Mouse (Mus musculus): ENCODE measurements at regions not wholly inside any gene's neighbourhood (a gene's known extent, or its start where the extent isn't known, plus 50 kb on each side); places are given as distances from the start of the nearest gene placed in this dataset.

DNA sequence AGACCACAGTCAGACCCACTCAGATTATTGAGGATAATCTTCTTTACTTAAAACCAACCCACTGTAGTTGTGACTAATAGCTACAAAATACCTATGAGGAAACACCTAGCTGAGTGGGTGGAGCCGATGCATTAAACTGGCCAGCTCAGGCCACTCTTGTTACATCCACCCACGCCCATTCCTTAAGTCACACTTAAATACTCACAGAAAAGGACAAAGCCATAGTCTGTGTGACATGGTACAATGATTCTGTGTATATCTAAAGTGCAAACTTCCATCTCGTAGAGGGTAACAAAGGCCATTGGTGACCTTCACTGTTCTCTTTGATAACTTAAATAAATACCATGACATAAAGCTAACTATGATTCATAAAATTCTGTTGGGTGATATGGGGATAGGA, 103.7 kb upstream of the Arhgap5 start:
- DNase-seq (ENCODE audit: low spot score in 2 of 2) = no peak

DNA sequence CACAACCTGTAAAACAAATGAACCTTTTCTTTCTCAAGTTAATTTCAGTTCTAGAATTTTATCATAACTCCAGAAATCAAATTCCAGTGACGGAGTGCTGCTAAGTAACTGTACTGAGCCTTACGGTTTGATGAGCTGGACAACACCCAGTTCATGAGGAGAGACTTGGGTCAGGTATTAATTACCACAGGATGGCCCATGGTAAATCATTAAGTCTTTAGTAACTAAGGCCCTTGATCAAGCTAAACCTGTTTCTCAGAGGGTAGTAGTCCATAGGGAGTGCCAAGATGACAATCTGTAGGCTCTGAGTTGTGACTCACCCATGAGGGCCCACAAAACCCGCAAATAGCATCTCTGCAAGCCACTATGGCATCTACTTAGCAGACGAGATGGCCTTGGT, 101.1 kb upstream of the Arhgap5 start:
- DNase-seq (ENCODE audit: low spot score in 2 of 2) = no peak

DNA sequence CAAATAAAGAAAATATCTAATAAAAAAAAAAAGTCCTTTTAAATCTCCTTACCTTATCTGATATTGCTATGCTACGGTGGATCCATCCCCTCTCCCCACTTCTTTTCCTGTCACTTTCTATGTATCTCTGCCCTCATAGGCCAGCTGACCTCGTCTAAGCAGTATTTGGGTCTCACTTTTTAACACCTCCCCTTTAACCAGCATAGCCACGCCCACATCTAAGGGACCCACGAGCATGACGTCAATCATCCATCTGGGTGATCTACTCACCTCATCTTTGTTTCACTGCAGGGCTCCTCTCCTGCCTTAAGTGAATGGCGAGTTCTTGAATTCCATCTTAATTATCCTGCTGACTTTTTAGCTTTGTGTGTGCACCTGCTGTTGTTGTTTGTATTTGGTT, 97.4 kb upstream of the Arhgap5 start:
- no peak for DNase-seq (ENCODE audit: low spot score in 2 of 2)

DNA sequence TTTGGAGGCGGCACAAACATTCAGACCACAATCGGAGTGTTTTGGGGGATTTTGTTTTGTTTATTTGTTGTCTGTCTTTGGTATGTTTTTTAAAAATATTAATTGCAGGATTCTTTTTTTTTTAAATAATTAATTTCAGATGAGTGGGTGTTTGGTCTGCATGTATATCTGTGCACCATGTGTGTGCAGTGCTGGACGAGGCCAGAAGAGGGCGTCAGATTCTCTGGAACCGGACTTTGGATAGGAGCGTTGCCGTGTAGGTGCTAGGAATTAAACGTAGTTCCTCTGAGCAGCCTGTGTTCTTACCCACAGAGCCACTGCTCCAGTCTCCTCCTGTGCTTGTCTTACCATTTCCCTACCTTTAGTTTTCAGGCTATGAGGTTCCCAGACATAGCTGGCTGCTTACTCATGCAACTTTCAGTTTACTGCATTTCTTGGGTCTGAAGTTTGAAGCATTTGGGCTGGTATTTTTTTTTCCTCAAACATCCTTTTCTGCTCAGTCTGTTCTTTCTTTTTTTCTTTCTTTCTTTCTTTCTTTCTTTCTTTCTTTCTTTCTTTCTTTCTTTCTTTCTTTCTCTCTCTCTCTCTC, 95.4 kb upstream of the Arhgap5 start:
- DNase-seq (ENCODE audit: low spot score in 2 of 2) = no peak

DNA sequence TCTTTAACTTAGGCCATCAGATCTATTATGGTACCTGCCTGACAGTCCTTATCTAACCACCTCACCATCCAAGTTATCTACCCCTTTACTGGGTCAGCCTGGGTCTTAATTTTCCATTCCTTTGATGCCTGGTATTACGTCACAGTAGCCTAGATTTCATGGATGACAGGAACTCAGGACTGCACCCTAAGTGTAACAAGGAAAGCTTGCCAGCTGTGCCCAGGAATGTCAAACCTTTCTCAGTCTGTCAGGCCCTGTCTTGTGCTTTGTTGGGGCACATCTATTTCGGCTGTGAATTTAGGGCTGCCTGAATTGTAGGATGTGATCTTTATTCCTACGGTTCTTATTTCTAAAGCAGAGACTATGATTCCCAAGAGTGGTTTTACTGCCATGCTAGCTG, 94.6 kb upstream of the Arhgap5 start:
- DNase-seq (ENCODE audit: low spot score in 2 of 2) = no peak

DNA sequence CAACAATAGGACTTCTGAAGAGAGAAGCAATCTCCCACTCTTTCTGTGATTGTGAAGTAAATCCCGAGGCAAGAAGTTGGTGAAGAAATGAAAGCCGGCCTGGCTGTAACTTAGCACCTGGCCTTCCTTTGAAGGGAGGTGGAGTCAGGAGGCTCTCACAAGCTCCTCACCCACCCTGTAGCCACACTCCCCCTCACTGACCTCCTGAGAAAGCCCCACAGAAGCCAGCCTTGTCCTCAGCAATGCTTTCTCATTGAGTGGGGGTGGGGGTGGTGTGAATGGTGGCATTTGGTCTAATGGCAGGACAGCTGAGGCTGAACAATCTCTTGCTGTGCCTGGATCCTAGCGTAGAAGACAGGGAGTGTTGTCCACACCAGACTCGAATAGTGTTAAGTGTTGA, 91.6 kb upstream of the Arhgap5 start:
- no peak for DNase-seq (ENCODE audit: low spot score in 2 of 2)

DNA sequence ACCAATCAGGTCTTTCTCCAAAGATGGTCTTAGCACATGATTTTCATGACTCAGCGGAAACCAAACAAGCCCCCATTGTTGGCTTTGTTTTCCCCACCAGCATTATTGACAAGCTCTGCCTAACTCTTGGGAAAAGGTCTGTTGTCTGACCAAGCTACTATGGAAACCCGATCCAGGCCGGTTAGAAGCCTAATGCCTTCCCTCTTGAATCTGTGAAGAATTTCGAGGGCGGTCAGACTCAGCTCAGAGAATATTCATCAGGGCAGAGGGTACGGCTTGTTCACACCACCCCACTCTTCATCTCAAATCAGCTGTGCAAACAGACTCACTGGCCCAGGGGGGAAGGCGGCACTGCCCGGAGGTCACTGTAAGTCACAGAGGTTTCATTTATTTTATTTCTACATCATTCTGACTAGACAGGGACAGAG, 90.7 kb upstream of the Arhgap5 start:
- DNase-seq (ENCODE audit: low spot score in 2 of 2) = no peak

DNA sequence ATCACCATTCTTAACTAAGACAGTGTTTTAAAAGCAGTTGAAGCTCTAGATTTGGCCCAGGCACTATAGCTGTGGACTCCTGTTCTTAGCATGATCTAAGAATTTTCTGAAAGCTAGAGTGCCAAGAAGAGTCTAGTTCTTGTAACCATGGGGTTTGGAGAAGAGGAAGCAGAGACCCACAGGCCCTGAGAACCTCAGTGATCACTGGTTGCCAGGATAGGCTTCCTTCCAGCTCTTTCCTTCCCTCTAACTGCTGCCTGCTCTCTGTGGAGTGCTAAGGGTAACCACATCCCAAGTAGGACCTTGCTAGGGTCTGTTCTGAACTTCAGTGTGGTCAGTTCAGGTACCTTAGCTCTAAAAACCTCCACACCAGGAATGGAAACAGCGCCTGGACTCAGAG, 81.0 kb upstream of the Arhgap5 start:
- DNase-seq (ENCODE audit: low spot score in 2 of 2) = no peak

DNA sequence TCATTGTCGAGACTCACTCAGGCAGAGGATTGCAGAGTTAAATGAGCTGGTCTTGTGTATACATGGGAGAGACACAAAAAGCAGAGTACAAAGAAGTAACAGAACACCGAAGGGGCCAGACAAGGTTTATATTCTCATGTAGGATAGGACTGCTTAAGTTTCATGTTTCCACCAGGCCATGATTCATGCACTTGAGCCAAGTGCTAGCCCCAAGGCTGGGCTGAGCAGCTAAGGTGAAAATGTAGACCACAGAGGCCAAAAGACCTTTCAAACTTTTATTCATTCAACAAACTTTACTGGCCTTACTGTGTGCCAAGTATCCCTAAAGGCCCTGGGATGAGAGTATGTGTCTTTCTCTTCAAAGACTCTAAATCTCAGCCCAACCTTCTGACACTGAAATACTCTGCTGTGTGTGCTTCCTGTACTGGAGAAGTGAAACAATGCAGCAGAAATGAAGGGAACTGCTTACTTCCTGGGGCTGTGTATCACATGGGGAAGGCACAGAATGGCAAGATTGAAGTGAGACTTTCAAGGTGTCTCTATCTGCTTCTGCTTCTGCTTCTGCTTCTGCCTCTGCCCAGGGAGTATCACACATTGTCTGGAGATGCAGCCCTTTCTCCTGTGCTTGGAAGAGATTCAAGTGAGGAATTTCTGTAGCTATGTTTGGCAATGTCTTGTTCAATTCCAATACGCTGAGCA, 79.3 kb upstream of the Arhgap5 start:
- DNase-seq (ENCODE audit: low spot score in 2 of 2) = no peak

DNA sequence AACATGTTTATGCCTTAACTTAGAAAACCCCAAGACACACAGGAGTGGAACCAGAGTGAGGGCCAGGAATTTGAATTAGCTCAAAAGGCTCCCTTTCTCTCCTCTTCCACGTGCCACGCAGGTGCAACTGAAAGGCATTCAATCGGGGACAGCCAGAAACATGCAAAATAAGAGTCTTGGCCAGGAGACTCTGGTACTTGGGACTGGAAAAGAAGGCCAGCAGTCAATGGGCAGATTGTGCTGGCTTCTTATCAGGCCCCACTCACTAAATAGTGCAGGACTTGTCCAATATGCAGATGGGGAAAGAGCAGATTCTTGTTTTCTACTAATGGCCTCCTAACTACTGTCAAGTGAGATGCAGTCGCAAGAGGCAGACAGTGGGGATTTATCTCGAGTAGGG, 73.8 kb upstream of the Arhgap5 start:
- no peak for DNase-seq (ENCODE audit: low spot score in 2 of 2)

DNA sequence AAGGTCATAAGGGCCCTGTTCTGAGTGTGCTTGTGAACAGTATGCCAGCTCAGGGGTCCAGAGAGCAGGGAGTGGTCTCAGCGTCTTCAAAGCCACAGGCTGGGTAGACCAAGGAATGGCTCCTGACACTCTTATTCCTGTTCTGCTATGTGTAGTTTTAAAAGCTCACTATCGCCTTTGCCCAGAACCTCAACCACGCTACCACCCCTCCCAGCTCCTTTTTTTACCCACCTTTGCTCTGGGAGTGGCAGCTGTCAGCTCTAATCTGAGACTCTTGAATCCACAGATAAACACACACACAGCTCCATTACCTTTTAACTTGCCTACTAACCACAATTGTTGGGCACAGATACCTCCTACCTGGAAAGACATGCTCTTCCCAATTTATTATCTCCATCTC, 71.8 kb upstream of the Arhgap5 start:
- DNase-seq (ENCODE audit: low spot score in 2 of 2) = no peak

DNA sequence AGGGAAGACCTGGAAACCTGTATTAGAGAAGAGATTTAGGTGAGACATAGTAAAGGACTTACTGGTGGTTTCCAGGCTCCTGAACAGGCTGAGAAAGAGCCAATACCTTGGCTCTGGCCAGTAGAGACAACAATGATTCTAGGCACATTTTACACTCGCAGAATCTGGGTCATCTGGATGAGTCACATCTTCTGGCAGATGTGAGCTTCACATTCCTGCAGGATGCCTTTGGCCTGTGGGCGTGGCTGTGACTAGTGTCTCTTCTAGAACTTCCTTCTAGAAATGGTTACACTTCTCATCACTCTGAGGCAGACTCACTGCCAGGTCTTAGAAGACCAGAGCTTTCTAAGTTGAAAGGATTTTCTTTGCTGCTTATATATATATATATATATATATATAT, 69.8 kb upstream of the Arhgap5 start:
- DNase-seq (ENCODE audit: low spot score in 2 of 2) = no peak

DNA sequence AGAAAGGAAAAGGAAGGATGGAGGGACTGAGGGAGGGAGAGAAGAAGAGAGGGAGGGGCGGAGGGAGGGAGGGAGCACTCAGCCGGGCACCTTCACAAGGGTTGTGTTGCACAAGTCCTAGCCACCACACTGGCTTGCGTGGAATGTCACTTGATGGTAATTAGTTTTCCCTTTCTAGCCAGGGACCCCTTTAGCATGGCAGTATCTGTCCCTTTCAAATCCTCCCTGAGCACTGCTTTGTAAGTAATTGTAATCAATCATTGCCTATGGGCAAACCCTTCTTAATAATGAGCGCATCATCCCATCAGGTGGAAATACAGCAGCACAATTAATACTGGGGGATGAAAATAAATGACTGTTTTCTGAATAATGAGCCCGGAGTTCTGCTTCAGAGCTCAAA, 68.5 kb upstream of the Arhgap5 start:
- DNase-seq (ENCODE audit: low spot score in 2 of 2) = no peak

DNA sequence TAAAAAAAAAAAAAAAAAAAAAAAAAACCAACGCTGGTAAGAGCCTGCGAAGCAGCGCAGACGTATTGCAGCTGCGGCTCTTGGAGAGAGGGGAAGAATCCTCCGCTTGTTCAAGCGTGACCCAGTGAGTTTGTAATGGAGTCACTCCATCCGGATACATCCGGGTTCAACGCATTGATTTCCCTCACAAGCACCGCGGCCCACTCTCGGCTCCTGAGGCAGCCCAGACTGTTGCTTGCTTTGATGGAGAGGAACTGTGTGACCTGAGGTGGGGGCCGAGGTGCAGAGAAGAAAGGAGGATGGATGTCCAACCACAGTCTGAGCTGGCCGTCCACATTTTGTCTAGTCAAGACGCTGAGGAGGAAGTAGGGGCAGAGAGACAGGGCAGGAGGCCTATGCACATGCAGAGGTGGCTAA, 68.0 kb upstream of the Arhgap5 start:
- no peak for DNase-seq (ENCODE audit: low spot score in 2 of 2)

DNA sequence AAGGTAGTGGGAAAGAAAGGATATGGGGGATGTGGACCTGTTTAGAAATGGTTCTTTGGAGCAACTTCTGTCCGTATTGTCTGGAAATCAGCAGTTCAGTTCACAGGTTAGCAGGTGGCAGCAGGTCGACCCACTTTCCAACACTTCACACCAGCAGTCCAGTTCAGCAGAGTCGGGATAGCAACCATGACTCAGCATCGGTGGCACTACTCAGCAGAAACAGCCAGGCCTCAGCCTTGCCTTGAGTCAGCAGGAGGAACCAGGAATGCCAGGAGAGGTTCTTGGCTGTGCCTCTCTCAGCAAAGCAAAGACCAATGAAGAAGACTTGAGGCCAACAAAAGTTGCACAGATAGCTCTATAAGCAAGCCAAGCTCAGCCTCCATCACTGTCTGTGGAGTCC, 66.8 kb upstream of the Arhgap5 start:
- no peak for DNase-seq (ENCODE audit: low spot score in 2 of 2)

DNA sequence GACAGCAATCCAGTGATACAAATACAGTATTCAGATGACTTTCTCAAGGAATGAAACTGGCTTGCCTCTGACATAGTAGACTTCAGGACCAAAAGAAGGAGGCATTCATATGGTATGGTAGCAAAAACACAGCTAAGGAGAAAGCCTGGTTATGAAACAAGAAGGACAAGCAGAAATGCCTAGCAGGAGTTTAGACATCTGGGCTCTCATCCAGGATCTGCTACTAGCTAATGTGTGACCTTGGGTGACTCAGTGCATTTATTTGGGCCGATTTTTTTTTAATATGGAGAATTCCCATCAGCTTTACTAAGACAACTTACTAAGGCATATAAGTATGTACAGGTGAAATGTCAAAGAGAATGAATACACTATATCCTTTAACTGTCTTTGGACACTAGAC, 64.5 kb upstream of the Arhgap5 start:
- DNase-seq (ENCODE audit: low spot score in 2 of 2) = no peak

DNA sequence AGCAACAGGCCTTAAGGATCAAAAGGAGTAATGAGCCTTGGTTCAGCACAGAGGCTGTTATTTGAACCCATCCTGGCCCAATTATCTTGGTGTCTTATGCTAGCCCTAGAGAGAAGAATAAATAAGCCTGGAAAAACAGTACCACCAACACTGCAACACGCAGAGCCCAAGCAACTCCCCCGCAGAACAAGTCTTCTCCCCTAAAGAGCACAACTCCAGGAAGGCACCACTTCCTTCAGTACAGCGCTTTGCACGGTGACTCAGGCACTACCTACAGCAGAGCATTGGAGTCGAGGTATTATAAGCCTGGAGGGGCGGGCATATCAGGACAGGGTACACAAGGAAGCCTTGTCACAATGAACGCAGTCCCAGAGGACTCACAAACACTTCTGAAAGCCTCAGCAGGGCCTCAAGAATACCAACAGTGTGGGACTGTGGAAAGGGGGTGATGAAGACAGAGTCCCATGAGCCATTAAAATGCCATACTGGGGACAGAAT, 62.9 kb upstream of the Arhgap5 start:
- DNase-seq (ENCODE audit: low spot score in 2 of 2) = no peak

DNA sequence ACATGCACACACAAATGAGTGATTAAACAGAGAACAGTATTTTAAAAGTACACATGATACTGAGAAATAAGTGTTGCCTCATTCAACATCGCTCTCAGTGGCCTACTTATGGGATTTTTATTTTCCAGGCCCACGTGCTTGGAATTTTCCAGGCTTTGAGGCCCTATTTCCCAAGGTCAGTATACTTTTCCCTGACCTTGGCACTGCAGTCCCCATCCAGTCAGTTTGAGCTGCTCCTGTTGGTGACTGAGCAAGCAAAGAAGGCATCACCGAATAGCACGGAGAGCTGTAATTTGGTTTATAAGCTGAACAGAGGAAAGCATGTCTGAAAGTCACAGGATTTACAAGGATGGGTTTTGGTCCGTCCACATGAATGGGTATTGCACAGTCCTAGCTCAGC, 61.4 kb upstream of the Arhgap5 start:
- DNase-seq (ENCODE audit: low spot score in 2 of 2) = no peak

DNA sequence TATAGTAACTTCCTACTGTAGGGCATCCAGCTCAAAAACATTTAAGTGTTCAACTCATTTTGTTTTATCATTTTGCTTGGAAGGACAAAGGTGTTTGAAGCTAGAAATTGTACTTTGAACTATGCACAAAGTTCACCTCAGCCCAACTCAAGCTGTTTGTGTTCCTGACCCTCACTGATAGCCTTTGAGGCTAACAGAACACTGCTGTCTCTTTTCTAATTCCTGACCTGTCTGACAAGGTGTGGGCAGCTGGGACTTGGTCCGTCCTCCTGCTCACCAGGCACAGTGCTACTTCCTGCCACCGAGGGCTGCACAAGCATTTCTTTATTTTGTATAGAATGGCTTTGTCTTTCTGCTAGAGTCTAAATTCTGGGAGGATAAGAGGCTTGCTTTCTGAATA, 58.0 kb upstream of the Arhgap5 start:
- DNase-seq (ENCODE audit: low spot score in 2 of 2) = no peak

DNA sequence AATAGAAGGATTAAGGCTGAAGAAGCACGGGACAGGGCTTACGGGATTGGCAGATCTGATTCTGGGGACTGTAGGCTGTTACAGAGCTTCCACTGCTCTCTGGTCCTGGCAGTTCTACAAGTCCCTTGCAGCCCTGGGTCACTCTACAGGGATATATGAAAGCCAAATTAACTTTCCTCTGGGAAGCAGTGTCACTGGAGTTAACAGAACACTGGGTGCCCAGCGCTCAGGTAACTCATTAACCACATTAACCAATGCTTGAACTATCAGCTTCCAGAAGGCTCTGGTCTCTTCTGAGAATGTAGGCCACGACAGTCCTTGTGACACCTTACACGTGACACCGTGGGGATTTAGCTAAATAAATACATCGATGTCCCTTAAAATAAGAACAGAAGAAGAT, 57.3 kb upstream of the Arhgap5 start:
- no peak for DNase-seq (ENCODE audit: low spot score in 2 of 2)

DNA sequence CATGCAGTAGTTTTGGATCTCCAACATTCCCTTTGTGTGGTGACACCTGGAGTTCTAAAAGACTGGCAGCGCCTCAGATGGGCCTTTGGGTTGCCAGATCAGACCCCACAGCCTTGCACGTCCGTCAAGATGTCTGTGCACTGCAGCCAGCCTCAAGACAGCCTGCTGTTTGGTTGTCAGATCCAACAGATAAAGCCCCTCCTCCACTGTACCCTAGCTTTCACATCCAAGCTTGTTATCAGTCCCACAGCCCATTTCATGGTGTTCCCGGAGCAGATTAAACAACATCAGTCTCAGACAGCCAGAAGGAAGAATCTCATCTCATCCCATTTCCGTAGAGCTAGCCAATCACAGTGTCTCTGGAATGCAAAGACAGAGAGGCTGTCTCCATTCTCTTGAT, 56.3 kb upstream of the Arhgap5 start:
- DNase-seq (ENCODE audit: low spot score in 2 of 2) = no peak

DNA sequence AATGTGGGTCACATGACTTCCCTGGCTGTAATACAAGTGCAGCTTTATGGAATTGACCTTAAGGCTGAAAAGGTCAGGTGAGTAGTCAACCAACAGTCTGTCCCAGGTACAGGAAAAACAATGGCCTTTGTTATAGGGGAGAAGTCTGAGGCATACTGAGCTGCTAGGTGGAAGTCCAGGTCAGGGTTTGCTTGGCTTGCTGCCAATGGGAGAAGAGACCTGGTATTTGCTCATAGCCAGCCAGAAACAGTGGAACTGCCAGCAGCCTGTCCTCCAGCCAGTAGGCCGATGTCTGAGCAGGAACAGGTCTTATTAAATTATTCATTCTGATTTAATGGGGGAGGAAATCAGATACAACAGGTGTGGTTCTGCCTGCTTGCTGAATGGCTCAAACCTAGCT, 55.6 kb upstream of the Arhgap5 start:
- DNase-seq (ENCODE audit: low spot score in 2 of 2) = no peak

DNA sequence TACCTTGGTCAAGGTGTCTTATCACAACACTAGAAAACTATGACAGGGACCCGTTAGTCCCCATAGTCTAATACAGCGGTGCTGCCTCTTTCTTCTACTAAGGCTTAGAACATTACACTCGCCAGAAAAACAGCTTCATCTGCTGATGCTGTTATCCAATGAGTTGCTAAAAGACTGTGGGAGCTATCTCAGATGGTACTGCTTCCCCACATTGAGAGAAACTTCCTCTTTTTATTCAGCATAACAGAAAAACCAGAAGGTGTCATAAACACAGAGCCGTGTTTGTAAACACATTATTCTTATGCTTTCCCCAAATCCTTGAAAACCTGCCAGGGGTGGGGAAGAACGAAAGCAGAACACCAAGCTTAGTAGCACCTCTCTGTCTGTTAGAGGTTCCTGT, 49.9 kb upstream of the Arhgap5 start:
- DNase-seq (ENCODE audit: low spot score in 2 of 2) = no peak
